Mouse (Mus musculus) gastrocnemius, adult 8-10 months (tissue): ENCODE results near the gene Nfkb1. TPM values are rescaled to one million over a fixed set of nuclear protein-coding genes. Genes with fewer than 3 reads are reported as not detected.

Experiments
- DNase-seq, 2 experiments: peaks; one replicate each; pipeline ENCODE4 v3.0.0; 2022; ENCODE audit warnings: low spot score in 2 of 2
- total RNA-seq, 4 experiments: library from RNA; stranded (reverse); gene quantifications; 2 replicates each; pipeline ENCODE4 v1.2.4; 2022

Nfkb1 gene
- total RNA-seq, 4 experiments from 2014 or later = 17.2 to 21.6 (median 19.0) TPM

GRCm38 (mm10) chr3:135590471-135590870 is 100.9 kb downstream of the Nfkb1 start:
- no peak for DNase-seq

GRCm38 (mm10) chr3:135586471-135586880 is 104.9 kb downstream of the Nfkb1 start:
- no peak for DNase-seq

GRCm38 (mm10) chr3:135586060-135586459 is 105.3 kb downstream of the Nfkb1 start:
- no peak for DNase-seq

- no peak for DNase-seq
Measured at GRCm38 (mm10) chr3:135585482-135585881, 105.9 kb downstream of the Nfkb1 start.

- DNase-seq = no peak
Measured at GRCm38 (mm10) chr3:135582246-135582645, 109.1 kb downstream of the Nfkb1 start.

- DNase-seq = no peak
Measured at GRCm38 (mm10) chr3:135581606-135582117, 109.7 kb downstream of the Nfkb1 start.

GRCm38 (mm10) chr3:135580439-135581275 is 110.7 kb downstream of the Nfkb1 start:
- no peak for DNase-seq

- DNase-seq = no peak
Measured at GRCm38 (mm10) chr3:135579179-135579578, 112.2 kb downstream of the Nfkb1 start.

- DNase-seq = no peak
Measured at GRCm38 (mm10) chr3:135578588-135579140, 112.7 kb downstream of the Nfkb1 start.

- DNase-seq = no peak
Measured at GRCm38 (mm10) chr3:135575126-135575525, 116.2 kb downstream of the Nfkb1 start.

- DNase-seq = no peak
Measured at GRCm38 (mm10) chr3:135573051-135573450, 118.3 kb downstream of the Nfkb1 start.

GRCm38 (mm10) chr3:135571540-135571939 is 119.8 kb downstream of the Nfkb1 start:
- no peak for DNase-seq

- DNase-seq = no peak
Measured at GRCm38 (mm10) chr3:135568633-135569032, 122.7 kb downstream of the Nfkb1 start.

- DNase-seq = no peak
Measured at GRCm38 (mm10) chr3:135567888-135568287, 123.5 kb downstream of the Nfkb1 start.

GRCm38 (mm10) chr3:135565306-135565705 is 126.0 kb downstream of the Nfkb1 start:
- no peak for DNase-seq

GRCm38 (mm10) chr3:135564706-135565105 is 126.6 kb downstream of the Nfkb1 start:
- no peak for DNase-seq

- no peak for DNase-seq
Measured at GRCm38 (mm10) chr3:135563163-135563689, 128.1 kb downstream of the Nfkb1 start.

GRCm38 (mm10) chr3:135562036-135562435 is 129.3 kb downstream of the Nfkb1 start:
- DNase-seq = no peak

GRCm38 (mm10) chr3:135556851-135557662 is 134.3 kb downstream of the Nfkb1 start:
- DNase-seq = no peak

- DNase-seq = no peak
Measured at GRCm38 (mm10) chr3:135556052-135556587, 135.2 kb downstream of the Nfkb1 start.

- no peak for DNase-seq
Measured at GRCm38 (mm10) chr3:135555192-135555591, 136.2 kb downstream of the Nfkb1 start.
